Mouse (Mus musculus): ENCODE results near the gene Ehmt2. TPM values are rescaled to one million over a fixed set of nuclear protein-coding genes. Genes with fewer than 3 reads are reported as not detected.
A peak's percentile ranks its signal among the peaks of the same experiment; 100 is the strongest.
"Not testable (repeated sequence)": the region's sequence is repeated elsewhere in the genome, so short reads cannot be mapped to it uniquely, and the experiment has no call there.

Gene Ehmt2
- total and polyA plus RNA-seq, 2 experiments from 2014 or later, result 57.4 to 309 TPM

DNA sequence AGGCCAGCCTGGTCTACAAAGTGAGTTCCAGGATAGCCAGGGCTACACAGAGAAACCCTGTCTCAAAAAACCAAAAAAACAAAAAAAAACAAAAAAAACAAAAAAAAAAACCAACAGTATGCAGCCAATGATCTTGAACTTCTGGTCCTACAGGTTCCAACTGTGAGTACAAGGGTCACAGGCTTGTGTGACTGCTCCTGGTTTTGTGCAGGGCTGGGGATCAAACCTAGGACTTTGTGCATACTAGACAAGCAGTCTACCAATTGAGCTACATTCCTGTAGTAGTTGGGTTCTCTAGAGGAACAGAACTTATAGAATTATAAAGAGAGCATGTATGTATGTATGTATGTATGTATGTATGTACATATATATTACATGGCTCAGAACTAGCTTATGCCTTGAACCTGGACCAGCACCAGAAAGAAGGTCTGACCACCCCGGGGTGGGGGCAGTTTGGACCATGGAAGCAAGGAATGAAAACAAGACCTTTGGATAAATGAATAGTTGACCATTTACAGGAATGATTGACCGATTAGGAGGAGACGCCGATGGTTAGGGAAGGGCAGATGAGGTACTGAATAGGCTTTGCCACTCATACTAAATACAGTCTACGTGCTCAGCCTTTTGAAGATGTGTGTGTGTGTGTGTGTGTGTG lies 48.3 kb downstream of the Ehmt2 start:
- no peak for TF ChIP-seq CTCF (IDR thresholded peaks at IDR 0.05; ENCODE audit: low read depth)
- no peak for ATAC-seq

DNA sequence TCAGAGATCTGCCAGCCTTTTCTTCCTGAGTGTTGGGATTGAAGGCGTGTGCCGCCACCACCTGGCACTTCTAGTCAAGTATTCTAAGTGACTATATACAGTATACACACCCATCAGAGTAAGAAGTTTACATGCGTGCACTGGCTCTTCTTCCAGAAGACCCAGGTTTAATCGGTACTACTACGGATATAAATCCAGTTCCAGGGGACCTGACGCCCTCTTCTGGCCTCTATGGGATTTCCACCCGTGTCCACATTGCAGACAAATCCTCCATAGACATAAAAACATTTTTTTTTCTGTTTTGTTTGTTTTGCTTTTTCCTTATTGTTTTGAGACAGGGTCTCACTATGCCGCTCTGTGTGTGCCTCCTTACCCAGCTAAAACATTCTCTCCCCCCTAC lies 49.3 kb downstream of the Ehmt2 start:
- Histone ChIP-seq H3K4me1 (ENCODE audit: insufficient read depth, low read length) (no peaks in the 10 kb centered on the region), H3K4me2 (ENCODE audit: low read depth, low read length) (no peak overlapping the region), H3K27ac (no peak overlapping the region), H3K36me3 (ENCODE audit: insufficient read depth, low read length) (0 out of 2 replicates have a peak, but pooled peaks cover 7% of the 10 kb centered on the region), H3K27me3 (ENCODE audit: insufficient read depth, low read length) (no peaks in the 10 kb centered on the region), H3K9ac (replicated peaks; ENCODE audit: low read length) (no peak overlapping the region), H3K9me3 (ENCODE audit: low read length) (no peaks in the 10 kb centered on the region), H3K4me3 (ENCODE audit: low read length) (no peak overlapping the region)
- WGBS, result 26% methylated on average over 8 of the region's 8 CpGs
- no peak for ATAC-seq
- peak; percentile 55 for TF ChIP-seq CTCF (IDR thresholded peaks at IDR 0.05; ENCODE audit: low read depth)
- peak; percentile 56 for DNase-seq (ENCODE audit: low spot score)

More for the DNA sequence above, 48.3 kb downstream of the Ehmt2 start:
- 91% methylated on average over 5 of the region's 5 CpGs for WGBS
- no peak for DNase-seq (ENCODE audit: low spot score)
- 0 out of 2 replicates have a peak, but pooled peaks cover 7% of the 10 kb centered on the region for H3K36me3 ChIP-seq (ENCODE audit: insufficient read depth, low read length)
- H3K4me1 ChIP-seq (ENCODE audit: insufficient read depth, low read length), result no peaks in the 10 kb centered on the region
- no peak overlapping the region for H3K4me3 ChIP-seq (ENCODE audit: low read length)
- no peak overlapping the region for H3K27ac ChIP-seq
- H3K4me2 ChIP-seq (ENCODE audit: low read depth, low read length), result no peak overlapping the region
- H3K27me3 ChIP-seq (ENCODE audit: insufficient read depth, low read length), result no peaks in the 10 kb centered on the region
- no peaks in the 10 kb centered on the region for H3K9me3 ChIP-seq (ENCODE audit: low read length)
- H3K9ac ChIP-seq (replicated peaks; ENCODE audit: low read length), result no peak overlapping the region

DNA sequence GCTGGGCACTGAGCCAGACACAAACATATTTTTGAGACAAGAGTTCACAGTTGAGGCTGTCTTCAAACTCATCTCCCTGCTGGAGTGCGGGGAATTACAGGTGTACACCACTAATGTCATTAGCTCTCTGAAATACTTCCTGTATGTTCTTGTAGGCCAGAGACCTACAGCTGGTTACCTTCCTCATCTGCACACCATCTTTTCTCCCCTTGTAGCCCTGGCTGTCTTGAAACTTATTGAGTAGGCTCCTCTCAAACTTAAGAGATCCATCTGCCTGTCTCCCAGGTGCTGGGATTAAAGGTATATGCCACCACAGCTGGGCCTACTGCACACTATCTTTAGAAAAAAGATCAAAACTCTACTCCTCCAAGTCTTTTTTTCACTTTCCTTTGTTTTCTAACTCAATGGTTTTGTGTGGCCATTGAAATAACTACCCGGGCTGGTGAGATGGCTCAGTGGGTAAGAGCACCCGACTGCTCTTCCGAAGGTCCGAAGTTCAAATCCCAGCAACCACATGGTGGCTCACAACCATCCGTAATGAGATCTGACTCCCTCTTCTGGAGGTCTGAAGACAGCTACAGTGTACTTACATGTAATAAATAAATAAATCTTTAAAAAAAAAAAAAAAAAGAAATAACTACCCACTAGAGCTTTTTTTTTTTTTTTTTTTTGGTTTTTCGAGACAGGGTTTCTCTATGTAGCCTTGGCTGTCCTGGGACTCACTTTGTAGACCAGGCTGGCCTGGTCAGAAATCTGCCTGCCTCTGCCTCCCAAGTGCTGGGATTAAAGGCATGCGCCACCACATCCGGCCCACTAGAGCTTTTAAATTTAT lies 50.7 kb downstream of the Ehmt2 start:
- H3K27me3 ChIP-seq (ENCODE audit: insufficient read depth, low read length), result not testable (repeated sequence)
- WGBS, result 65% methylated on average over 9 of the region's 9 CpGs

DNA sequence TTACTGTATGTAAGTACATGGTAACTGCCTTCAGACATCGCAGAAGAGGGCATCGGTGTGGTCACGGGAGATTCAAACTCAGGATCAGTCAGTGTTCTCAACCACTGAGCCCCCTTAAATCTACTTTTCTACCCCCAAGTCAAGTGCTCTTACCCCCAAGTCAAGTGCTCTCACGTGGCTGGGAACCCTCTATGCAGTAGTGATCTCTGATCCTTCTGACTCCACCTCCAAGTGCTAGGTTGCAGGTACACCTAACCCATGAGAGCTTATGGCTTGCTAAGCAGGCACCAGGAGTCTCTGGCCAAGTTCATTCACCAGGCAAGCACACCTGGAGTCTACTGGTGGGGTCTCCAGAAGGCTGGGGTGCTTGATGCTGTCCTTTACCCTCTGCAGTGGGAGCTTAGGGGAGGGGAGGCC lies 51.3 kb downstream of the Ehmt2 start:
- DNase-seq (ENCODE audit: low spot score), result no peak

More for the DNA sequence above, 50.7 kb downstream of the Ehmt2 start:
- H3K9ac ChIP-seq (replicated peaks; ENCODE audit: low read length); H3K36me3 ChIP-seq (ENCODE audit: insufficient read depth, low read length); H3K9me3 ChIP-seq (ENCODE audit: low read length); H3K4me1 ChIP-seq (ENCODE audit: insufficient read depth, low read length); H3K27ac ChIP-seq; ATAC-seq; H3K4me2 ChIP-seq (ENCODE audit: low read depth, low read length); H3K4me3 ChIP-seq (ENCODE audit: low read length): not testable (repeated sequence)
- peak; percentile 13 for DNase-seq (ENCODE audit: low spot score)

DNA sequence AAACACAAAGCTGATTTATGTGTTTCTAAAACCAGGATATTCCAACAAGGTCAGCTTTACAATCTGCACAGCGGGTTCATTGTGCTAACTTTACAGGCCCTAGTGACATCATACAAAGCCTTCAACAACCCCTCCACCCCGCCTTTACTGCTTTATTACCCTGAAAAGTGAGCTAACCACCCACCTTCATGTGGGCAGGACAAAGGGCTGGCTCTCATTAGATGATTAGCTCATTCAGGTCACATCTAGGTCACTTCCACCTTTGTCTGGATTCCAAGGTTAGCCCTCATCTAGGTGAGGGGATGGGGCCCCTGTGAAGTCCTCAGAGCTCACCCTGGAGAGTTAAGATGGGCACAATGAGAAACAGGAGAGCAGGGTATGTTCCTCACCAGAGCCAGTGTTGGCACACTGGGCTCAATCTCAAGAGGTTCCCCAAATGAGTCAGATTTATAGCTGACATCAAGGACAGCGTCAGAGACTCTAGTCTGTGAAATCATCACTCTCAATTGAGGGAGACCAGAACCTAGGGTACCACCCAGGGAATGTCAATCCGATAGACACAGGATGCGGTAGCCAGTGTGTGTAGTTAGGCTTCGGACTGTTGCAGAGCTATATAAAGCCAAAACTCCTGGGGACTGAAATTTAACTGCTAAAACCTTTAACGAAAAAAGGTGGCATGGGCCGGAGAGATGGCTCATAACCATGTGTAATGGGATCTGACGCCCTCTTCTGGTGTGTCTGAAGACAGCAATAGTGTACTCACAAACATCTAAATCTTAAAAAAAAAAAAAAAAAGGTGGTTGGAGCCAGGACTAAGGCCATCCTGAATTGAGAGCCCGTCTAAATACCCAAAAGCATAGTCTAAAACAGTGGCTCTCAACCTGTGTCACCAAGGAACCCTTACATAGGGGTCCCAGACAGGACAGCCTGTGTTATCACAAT lies 52.5 kb downstream of the Ehmt2 start:
- ATAC-seq (no peak), DNase-seq (ENCODE audit: low spot score) (no peak)
- Histone ChIP-seq H3K36me3 (ENCODE audit: insufficient read depth, low read length) (0 out of 2 replicates have a peak, but pooled peaks cover 7% of the 10 kb centered on the region), H3K4me3 (ENCODE audit: low read length) (peak overlapping the region; percentile 83), H3K9me3 (ENCODE audit: low read length) (no peaks in the 10 kb centered on the region), H3K4me1 (ENCODE audit: insufficient read depth, low read length) (no peaks in the 10 kb centered on the region), H3K27ac (peak overlapping the region; percentile 85), H3K4me2 (ENCODE audit: low read depth, low read length) (peak overlapping the region; percentile 89), H3K9ac (replicated peaks; ENCODE audit: low read length) (peak overlapping the region; percentile 93), H3K27me3 (ENCODE audit: insufficient read depth, low read length) (no peaks in the 10 kb centered on the region)
- WGBS, result 29% methylated on average over 10 of the region's 10 CpGs
- peak; percentile 23 for TF ChIP-seq CTCF (IDR thresholded peaks at IDR 0.05; ENCODE audit: low read depth)

More for the DNA sequence above, 51.3 kb downstream of the Ehmt2 start:
- H3K4me1 ChIP-seq (ENCODE audit: insufficient read depth, low read length), result no peaks in the 10 kb centered on the region
- H3K9me3 ChIP-seq (ENCODE audit: low read length), result no peaks in the 10 kb centered on the region
- no peak overlapping the region for H3K9ac ChIP-seq (replicated peaks; ENCODE audit: low read length)
- WGBS, result 37% methylated on average over 4 of the region's 4 CpGs
- no peak for ATAC-seq
- H3K27me3 ChIP-seq (ENCODE audit: insufficient read depth, low read length), result no peaks in the 10 kb centered on the region
- TF ChIP-seq CTCF (IDR thresholded peaks at IDR 0.05; ENCODE audit: low read depth), result no peak
- H3K4me3 ChIP-seq (ENCODE audit: low read length), result no peak overlapping the region
- no peak overlapping the region for H3K4me2 ChIP-seq (ENCODE audit: low read depth, low read length)
- H3K36me3 ChIP-seq (ENCODE audit: insufficient read depth, low read length), result 0 out of 2 replicates have a peak, but pooled peaks cover 7% of the 10 kb centered on the region
- H3K27ac ChIP-seq, result no peak overlapping the region
